In genomic region chr16:4052601-4053000, GRCm38 (mm10) we compare ENCODE assay signal across 25 mouse cellular contexts. TPM values are rescaled to one million over a fixed set of nuclear protein-coding genes. Genes with fewer than 3 reads are reported as not detected.
A peak's percentile ranks its signal among the peaks of the same experiment; 100 is the strongest.
DNase-seq lines count a peak whose midpoint lies in the region; ATAC-seq and TF ChIP-seq lines count a peak whose summit lies in the region.
"Had no signal": no experiment of that assay in that cellular context is flagged by ENCODE, and none has a peak within 500 bp of the region (broad histone marks: within the 10 kb centered on the region; RNA-seq: fewer than 3 reads in every experiment).

No protein-coding gene starts in this region.

- no peak overlapping the region for H3K27ac ChIP-seq in kidney, embryonic 14.5 days (ENCODE audit: low read depth, low read length)
- no peak overlapping the region for H3K27ac ChIP-seq in kidney, postnatal 0 days
- H3K27ac ChIP-seq: embryonic facial prominence, embryonic 10.5 days; embryonic facial prominence, embryonic 12.5 days; forebrain, embryonic 13.5 days; forebrain, embryonic 15.5 days had no signal

- DNase-seq in kidney, adult 11 months = peak; percentile 47
- DNase-seq in kidney, adult 8-10 months = peak; percentile 33 to 37
- no peak for DNase-seq in kidney, postnatal 4 days
- no peak for DNase-seq in kidney, postnatal 0 days (ENCODE audit: low spot score)
- DNase-seq in kidney, adult 18-20 months = no peak
- DNase-seq: adrenal gland, adult 8-10 months; adrenal gland, postnatal 14 days; adrenal gland, postnatal 36 days; B cell, adult 2 months; cerebellum, adult 11-12 months; cerebellum, adult 2 months; cerebellum, adult 9-10 months; cerebellum, postnatal 10 days; cerebellum, postnatal 25 days had no signal

- no peak overlapping the region for H3K4me2 ChIP-seq in kidney, embryonic 14.5 days (replicated peaks; ENCODE audit: low read depth, low read length)
- no peak overlapping the region for H3K4me2 ChIP-seq in kidney, postnatal 0 days (ENCODE audit: low read length)
- H3K4me2 ChIP-seq: embryonic facial prominence, embryonic 12.5 days; forebrain, embryonic 13.5 days; forebrain, embryonic 15.5 days had no signal

- H3K4me3 ChIP-seq in kidney, embryonic 14.5 days (ENCODE audit: low read length) = no peak overlapping the region
- no peak overlapping the region for H3K4me3 ChIP-seq in kidney, postnatal 0 days (replicated peaks; ENCODE audit: low read depth, low read length)
- H3K4me3 ChIP-seq: embryonic facial prominence, embryonic 10.5 days; embryonic facial prominence, embryonic 12.5 days; forebrain, embryonic 13.5 days; forebrain, embryonic 15.5 days had no signal

- peaks cover 86% of the 10 kb centered on the region for H3K36me3 ChIP-seq in kidney, embryonic 14.5 days (ENCODE audit: control insufficient read depth, insufficient read depth, low read length)
- H3K36me3 ChIP-seq in kidney, postnatal 0 days (ENCODE audit: insufficient read depth, low read length) = peaks cover 56% of the 10 kb centered on the region

- no peak for TF ChIP-seq CTCF in kidney, postnatal 0 days (IDR thresholded peaks at IDR 0.05; ENCODE audit: low read depth)

- no peaks in the 10 kb centered on the region for H3K9me3 ChIP-seq in kidney, embryonic 14.5 days (ENCODE audit: control insufficient read depth, low read length)
- no peaks in the 10 kb centered on the region for H3K9me3 ChIP-seq in kidney, postnatal 0 days (replicated peaks; ENCODE audit: low read length)
- H3K9me3 ChIP-seq: embryonic facial prominence, embryonic 10.5 days; embryonic facial prominence, embryonic 12.5 days; forebrain, embryonic 13.5 days; forebrain, embryonic 15.5 days; G1E had no signal

- no peak overlapping the region for H3K9ac ChIP-seq in kidney, embryonic 14.5 days (ENCODE audit: low read depth, low read length)
- H3K9ac ChIP-seq in kidney, postnatal 0 days (ENCODE audit: low read depth, low read length) = no peak overlapping the region
- H3K9ac ChIP-seq: embryonic facial prominence, embryonic 12.5 days; forebrain, embryonic 13.5 days; forebrain, embryonic 15.5 days had no signal

- no peaks in the 10 kb centered on the region for H3K4me1 ChIP-seq in kidney, embryonic 14.5 days (ENCODE audit: control insufficient read depth, insufficient read depth, low read length)
- H3K4me1 ChIP-seq in kidney, postnatal 0 days (replicated peaks; ENCODE audit: insufficient read depth, low read length) = no peaks in the 10 kb centered on the region
- H3K4me1 ChIP-seq: embryonic facial prominence, embryonic 12.5 days; forebrain, embryonic 13.5 days; forebrain, embryonic 15.5 days had no signal

- no peaks in the 10 kb centered on the region for H3K27me3 ChIP-seq in kidney, embryonic 14.5 days (ENCODE audit: control insufficient read depth, insufficient read depth, low read length)
- H3K27me3 ChIP-seq in kidney, postnatal 0 days (ENCODE audit: insufficient read depth, low read length) = no peaks in the 10 kb centered on the region
- H3K27me3 ChIP-seq: CH12.LX; embryonic facial prominence, embryonic 12.5 days; forebrain, embryonic 13.5 days; forebrain, embryonic 15.5 days; Patski had no signal

- ATAC-seq in kidney, embryonic 14.5 days (ENCODE audit: low FRiP score, low TSS enrichment) = no peak
- peak; percentile 68 for ATAC-seq in kidney, postnatal 0 days (replicated peaks; ENCODE audit: low FRiP score, low read depth)
- ATAC-seq: activated CD4-positive, CD25-positive, alpha-beta regulatory T cell, adult 4 months; CD4-positive, CD25-positive, alpha-beta regulatory T cell, adult 4 months; forebrain, embryonic 13.5 days; forebrain, embryonic 15.5 days; Patski had no signal

- WGBS in kidney, embryonic 14.5 days = 96% methylated on average over 4 of the region's 4 CpGs
- WGBS in kidney, postnatal 0 days = 88% methylated on average over 4 of the region's 4 CpGs

RNA-seq across cellular contexts. Expression of gene Dnase1, which starts 15.9 kb away (rescaled TPM):
- 4.6 and 8.0 TPM in 2 replicates for polyA plus RNA-seq in kidney, embryonic 14.5 days (2014; fragmentation: Nextera tagmentation; extraction: Ambion mirVana)
- 6.8 and 7.8 TPM in 2 replicates for polyA plus RNA-seq in kidney, postnatal 0 days (2015; fragmentation: Nextera tagmentation; extraction: Ambion mirVana)
- polyA plus RNA-seq: cortical plate, adult 2 months; G1E had no signal

RNA-seq across cellular contexts. Expression of gene Trap1, which starts 25.0 kb away (rescaled TPM):
- 95.9 and 116 TPM in 2 replicates for polyA plus RNA-seq in kidney, embryonic 14.5 days (2014; fragmentation: Nextera tagmentation; extraction: Ambion mirVana)
- polyA plus RNA-seq in kidney, postnatal 0 days (2015; fragmentation: Nextera tagmentation; extraction: Ambion mirVana) = 89.9 and 94.6 TPM in 2 replicates

RNA-seq across cellular contexts. Expression of gene Slx4, which starts 49.0 kb away (rescaled TPM):
- polyA plus RNA-seq in kidney, embryonic 14.5 days (2014; fragmentation: Nextera tagmentation; extraction: Ambion mirVana) = 15.8 and 33.2 TPM in 2 replicates
- 11.9 and 13.4 TPM in 2 replicates for polyA plus RNA-seq in kidney, postnatal 0 days (2015; fragmentation: Nextera tagmentation; extraction: Ambion mirVana)

Comparison
In these comparisons a context has a peak if more than half of its experiments do, and no peak if none do; other contexts are left out.
1. DNase-seq: peak in kidney, adult 11 months (single experiment) and kidney, adult 8-10 months (2 of 2); none in kidney, postnatal 4 days (0 of 2), kidney, postnatal 0 days (single experiment) and kidney, adult 18-20 months (single experiment).